Mouse (Mus musculus) adrenal gland, adult 18-20 months (tissue): ENCODE data around the gene Med23. TPM values are rescaled to one million over a fixed set of nuclear protein-coding genes. Genes with fewer than 3 reads are reported as not detected.

Source experiments
- DNase-seq, 2 experiments: peaks; one replicate each; pipeline ENCODE4 v3.0.0; 2021 to 2022; ENCODE audit warnings: low spot score in 2 of 2
- total RNA-seq, 2 experiments: library from RNA; stranded (reverse); gene quantifications; 1 replicate in 1 of 2; 2 replicates in 1 of 2; pipeline ENCODE4 v1.2.3; 2021

Med23 gene
- total RNA-seq, 2 experiments from 2014 or later: 17.3 to 23.4 TPM

DNA sequence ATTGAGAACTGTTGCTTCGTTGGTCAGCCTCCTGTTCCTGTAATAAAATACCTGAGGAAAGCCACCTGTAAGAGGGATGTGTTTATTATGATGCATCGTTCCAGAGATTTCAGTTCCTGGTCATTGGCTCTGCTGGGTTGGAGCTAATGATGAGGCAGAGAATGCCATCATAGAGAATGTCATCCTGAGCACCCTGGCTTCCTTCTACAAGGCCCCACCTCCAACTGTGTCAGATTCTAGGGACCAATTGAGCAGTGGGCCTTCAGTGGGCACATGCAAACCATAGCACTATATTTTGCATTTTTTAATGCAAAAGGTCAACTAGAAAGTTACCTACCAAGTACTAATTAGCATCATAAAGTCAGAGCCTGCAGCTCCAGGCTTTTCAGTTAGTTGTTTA is 6.6 kb upstream of the Med23 start:
- no peak for DNase-seq

GRCm38 (mm10) chr10:24864434-24864833 is 5.4 kb upstream of the Med23 start:
- DNase-seq: no peak

- no peak for DNase-seq
Measured at GRCm38 (mm10) chr10:24873624-24874023, 3.8 kb downstream of the Med23 start.

GRCm38 (mm10) chr10:24886008-24886407 is 16.2 kb downstream of the Med23 start:
- DNase-seq: no peak

- no peak for DNase-seq
Measured at GRCm38 (mm10) chr10:24888343-24888742, 18.6 kb downstream of the Med23 start.

DNA sequence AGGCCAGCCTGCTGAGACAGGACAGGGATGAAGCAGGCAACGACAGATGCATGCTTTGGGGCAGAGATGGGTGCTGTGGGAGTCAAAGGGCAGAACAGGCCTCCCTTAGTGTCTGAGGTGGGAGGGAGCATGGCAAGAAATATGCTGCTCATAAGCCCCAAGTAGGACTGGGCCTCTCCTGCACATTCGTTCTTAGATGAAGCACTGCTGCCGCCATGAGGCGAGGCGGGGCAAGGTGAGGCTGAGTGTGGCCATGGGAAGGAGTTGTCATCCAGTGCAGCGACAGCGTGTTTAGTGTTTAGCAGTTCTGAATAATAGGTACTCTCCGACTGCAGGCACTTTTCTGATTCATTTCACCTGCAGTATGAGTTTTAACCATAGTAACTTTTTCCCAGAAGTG is 26.1 kb downstream of the Med23 start:
- no peak for DNase-seq

DNA sequence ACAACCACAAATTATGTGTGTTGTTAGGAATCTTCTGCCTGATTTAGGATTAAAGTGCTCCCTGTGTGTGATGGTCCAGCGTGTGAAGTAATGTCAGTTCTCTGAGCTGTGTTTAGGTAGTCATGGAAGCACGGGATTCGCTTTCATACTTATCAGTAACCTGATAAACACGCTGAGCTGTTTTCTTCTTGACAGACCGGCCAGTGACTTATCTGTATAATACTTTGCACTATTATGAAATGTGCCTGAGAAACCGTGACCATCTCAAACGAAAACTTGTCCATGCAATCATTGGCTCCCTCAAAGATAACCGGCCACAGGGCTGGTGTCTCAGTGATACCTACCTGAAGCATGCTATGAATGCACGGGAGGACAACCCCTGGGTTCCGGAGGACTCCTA is 35.8 kb downstream of the Med23 start:
- DNase-seq: no peak

DNA sequence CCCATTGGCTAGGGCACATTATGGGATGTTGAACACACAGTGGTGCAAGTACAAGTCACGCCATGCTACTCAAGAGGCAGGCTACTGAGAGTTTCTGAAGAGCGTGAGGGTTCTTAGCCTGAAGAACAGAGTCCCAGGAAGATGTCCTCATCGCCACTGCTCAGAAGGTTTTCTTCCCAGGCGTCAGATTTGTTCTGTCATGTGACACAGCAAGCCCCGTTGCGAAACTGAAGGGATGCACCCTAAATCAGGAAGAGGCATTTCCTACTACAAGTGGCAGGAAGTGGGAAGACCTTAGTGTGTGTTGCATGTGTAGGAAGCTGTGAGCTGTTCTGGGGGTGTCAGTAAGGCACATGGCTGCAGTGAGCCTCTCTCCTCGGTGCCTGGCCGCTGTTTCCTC is 41.4 kb downstream of the Med23 start:
- DNase-seq: no peak

GRCm38 (mm10) chr10:24912576-24912975 is 42.8 kb downstream of the Med23 start:
- DNase-seq: no peak

DNA sequence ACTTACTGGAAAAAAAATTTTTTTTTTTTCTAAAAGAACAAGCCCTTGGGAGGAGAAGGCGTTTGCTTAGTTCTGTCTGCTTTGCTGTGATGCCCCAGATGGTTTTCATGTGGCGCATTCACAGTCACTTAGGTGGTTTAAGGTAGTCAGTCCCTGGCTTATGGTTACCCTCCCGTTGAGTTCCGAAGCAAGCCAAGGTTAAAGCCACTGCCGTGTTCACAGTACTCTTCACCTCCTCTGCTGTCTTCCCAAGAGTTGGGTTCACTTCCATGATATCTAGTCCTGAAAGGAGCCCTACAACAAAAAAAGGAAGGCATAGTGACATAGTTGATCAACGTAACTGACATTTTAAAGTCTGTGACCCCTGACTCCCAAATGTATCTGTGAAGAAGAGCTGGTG is 45.7 kb downstream of the Med23 start:
- no peak for DNase-seq

DNA sequence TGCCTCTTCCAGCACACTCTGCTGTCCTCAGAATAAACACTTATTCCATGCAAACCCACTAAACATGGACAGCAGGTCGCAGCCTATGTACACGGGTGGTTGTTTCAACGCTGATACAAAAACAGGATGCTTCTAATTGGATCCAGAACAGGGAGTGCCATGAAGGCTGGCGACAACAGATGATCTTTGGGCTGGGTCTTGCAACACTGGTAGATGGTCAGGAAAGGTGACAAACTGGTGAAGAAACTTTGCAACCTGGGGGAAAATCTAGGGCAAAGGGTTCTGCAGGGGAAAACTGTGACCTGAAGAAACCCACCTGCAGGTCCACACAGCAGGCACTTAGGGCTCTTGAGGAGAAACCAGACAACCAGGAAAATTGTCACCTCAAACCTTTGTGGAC is 53.2 kb downstream of the Med23 start:
- DNase-seq: no peak

GRCm38 (mm10) chr10:24924296-24924695 is 54.5 kb downstream of the Med23 start:
- DNase-seq: no peak

DNA sequence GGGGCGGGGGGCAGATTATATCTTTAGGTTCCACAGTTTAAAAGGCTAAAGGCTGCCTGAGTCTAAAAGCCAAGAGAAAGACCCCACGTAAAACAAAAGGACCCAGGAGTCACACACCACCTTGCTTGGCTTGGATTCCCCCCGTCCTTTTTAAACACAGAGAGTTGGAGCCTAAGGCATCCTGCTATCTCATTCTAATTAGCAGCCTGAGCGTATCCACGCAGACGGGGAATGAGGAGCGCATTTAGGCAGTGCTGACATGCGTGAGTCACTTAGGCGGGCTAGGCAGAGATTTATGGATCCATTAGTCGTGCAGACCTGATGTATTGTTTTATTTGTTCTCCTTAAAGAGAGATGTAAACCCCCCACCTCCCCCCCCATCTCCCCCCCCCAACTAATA is 56.6 kb downstream of the Med23 start:
- no peak for DNase-seq

- no peak for DNase-seq
Measured at GRCm38 (mm10) chr10:24926962-24927720, 57.4 kb downstream of the Med23 start, which contains the start of gene Arg1. TSS of gene Arg1 (minus strand) at chr10:24927484.

GRCm38 (mm10) chr10:24928072-24928471 is 58.3 kb downstream of the Med23 start:
- DNase-seq: no peak

DNA sequence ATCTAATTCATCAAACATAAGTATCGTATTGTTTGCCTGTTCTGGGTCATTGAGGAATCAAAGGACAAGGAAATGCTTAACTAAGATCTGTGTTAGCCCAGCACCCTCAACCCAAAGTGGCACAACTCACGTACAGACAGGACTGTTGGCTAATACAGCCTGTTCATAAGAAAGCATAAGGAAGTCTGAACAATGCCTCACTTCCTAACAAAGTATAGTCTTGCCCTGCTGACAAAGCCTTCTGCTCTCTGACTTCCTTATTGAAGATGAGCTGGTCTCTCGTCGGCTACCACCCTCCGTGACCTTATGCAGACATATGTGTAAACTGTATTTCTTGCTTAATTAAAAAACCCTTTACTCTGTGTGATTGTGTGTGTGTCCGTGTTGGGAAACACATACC is 60.4 kb downstream of the Med23 start:
- no peak for DNase-seq

DNA sequence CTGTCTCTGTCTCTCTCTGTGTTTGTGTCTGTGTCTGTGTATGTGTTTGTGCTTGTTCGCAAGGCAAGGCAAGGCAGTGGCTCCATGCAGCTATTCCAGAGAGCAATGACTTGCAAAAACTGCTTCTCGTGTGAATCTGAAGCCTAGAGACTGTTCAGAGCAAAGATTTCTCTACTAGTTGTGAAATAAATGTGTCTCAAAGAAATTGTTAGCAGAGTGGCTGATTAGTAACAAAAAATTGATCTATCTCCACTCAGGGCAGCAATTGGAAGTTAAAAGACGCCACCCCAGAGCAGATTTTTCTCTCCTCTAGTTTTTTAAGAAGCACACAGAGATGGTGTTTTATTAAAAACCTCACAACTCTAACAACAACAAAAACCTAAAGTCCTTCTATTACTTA is 78.1 kb downstream of the Med23 start:
- no peak for DNase-seq

- no peak for DNase-seq
Measured at GRCm38 (mm10) chr10:24948278-24948677, 78.5 kb downstream of the Med23 start.

DNA sequence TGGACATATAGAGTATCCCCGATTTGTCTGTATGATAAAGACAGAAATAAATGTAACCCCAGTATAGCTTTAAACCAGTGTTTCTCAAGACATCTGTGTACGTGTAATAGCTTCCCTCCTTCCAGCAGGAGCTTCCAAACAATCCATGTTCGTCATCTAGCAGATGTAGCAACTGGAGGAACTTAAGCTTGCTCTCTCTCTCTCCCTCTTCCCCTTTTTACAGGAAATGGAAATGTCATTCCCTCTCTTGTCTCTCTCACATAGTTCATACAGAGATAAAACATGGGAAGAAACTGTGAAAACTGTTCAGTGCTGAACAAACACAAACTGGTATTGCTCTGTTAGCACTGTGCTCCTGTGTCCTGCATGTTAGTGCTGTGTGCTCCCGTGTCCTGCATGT is 80.4 kb downstream of the Med23 start:
- no peak for DNase-seq

GRCm38 (mm10) chr10:24951575-24951974 is 81.8 kb downstream of the Med23 start:
- no peak for DNase-seq

- no peak for DNase-seq
Measured at GRCm38 (mm10) chr10:24952549-24952948, 82.8 kb downstream of the Med23 start.

DNA sequence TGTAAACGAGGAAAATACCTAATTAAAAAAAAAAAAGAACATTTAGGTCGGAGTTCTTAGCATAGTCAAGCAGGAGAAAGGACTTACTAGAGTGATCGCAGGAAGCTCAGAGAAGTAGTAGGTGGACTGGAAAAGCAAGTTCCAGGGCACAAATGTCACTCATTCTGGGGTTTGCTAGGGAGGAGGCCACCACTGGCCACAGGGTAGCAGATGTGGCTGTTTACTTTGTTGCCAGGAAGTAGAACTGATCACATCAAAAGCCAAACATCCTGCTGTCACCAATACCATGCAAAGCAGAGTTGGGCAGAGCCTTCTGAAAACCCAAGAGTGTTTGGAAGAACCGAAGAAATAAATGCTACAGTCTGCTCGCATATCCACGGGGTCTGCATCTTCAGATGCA is 84.1 kb downstream of the Med23 start:
- no peak for DNase-seq

GRCm38 (mm10) chr10:24958280-24959042 is 88.7 kb downstream of the Med23 start:
- no peak for DNase-seq
